Mouse (Mus musculus) embryo, embryonic 11.5 days (tissue): Measurements from ENCODE around the gene Tnr.
A peak's percentile ranks its signal among the peaks of the same experiment; 100 is the strongest.

Experiments used
- DNase-seq: peaks from one replicate; pipeline ENCODE4 v3.0.0-alpha.2; 2012; ENCODE audit warnings: low read depth, low spot score

Tnr gene

DNA sequence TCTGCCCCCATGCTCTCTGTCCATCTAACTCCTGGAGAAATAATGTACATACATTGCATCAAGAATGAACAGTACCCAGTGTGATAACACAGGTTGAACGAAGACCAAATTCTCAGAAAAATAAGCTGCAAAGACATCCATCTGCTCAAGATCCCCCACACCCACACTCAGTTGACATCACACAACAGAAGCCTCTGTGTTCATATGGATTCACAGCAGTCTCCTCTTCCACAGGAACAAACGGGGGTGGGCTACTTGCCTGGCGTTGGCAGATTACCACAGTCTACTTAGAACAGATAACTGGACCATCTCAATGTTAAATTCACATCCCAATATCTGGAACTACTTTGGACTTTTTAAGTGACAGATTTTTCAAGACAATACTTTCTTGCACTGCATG is 349.3 kb downstream of the Tnr start:
- DNase-seq, result no peak

DNA sequence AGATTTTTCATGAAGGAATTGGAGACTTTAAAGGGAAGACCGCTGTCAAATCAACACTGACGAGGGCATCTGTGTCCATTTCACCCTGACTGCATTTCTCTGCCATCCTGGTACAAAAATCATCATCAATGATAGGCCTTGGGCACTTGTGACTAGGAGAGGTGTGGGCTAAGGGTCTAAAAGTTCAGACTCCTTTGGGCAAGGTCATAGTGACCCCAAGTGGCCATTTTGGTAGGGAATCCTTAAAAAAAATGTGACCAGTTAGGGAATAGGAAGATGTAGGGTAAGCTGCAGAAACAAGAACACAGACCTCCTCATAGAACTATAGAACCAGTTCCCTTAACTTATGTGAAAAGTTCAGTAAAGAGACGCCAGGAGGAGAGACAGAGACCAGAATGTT is 355.1 kb downstream of the Tnr start:
- DNase-seq, result peak; percentile 16

DNA sequence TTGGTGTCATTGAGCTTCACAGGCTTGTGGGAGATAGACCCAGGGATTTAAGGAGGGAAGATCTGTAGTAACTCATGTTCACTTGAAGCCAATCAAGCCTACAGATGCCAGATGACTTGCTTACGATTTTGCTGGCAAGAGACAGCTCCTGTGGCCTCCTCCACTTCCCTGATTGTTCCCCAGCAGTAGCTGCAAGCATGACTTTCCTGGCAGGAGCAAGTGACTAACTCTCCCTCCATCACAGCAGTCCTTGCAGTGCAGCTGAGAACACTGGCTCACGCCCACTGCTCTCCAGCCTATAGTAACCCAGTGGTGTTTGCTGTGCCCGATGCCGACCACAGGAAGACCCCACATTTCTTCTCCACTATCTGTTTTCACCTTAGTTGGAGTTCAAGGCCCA is 356.3 kb downstream of the Tnr start:
- DNase-seq, result no peak

DNA sequence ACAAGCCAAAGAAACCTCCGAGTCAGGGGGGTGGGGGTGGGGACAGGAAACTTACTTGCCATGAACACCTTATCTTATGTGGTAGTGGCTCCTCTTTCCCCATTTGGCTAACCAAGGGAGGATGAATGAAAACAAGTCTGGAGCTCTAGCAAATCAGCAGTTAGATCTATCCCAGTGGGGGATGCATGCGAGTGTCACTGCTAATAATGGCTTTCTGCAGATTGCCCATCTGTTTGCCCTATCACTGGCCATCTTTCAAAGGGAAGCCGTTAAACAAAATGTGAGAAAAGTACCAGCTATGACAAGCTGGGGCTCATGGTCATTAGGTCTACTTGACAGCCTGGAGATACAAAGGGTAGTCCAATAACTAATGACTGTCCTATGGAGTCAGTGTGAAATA is 361.9 kb downstream of the Tnr start:
- DNase-seq, result no peak

DNA sequence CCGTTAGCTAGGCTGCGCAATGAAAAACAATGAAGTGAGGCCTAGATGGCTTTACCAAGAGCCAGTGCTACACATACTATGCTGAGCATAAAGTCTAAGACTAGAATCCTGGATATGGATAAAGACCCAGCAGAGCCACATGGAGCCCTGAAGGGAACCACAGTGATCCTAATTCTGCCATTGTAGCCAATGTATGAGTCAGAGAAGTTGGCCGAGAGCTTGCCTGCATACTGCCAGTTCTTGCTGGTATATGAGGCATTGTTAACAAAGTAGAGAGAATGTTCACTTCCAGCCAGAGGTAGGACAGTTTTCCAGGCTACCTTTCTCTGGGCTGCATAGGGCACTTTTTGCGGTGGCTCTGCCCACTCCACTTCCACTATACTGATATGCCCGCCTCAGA is 365.0 kb downstream of the Tnr start:
- DNase-seq, result no peak

DNA sequence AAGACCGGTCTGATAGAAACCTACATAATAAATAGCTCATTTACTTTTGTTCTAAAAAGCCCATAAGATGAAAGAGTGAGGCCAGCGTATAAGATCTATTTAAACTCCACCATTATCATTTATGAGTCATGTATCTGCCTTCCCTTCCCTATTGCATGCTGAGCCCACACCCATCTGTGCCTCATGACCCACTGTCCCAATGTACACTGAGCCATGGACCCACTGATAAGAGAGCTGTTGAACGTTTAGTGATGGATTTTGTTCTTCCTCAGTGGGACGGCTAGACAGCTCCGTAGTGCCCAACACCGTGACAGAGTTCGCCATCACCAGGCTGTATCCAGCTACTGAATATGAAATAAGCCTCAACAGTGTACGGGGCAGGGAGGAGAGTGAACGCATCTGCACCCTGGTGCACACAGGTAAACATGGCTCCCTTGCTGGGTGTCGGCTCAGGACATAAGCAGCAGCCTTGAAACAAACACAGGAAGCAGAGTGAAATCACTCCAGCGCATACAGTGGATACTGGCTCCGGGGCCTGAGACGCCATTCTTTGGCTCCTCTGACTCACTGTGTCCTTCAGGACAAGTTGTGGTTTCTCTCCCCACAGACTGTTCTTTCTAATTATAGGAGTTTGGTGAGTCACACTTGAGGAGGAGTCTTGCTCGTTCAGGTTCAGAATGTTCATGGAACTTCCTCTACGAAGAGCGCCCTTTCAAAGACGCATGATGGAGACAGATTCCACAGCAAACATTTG is 365.6 kb downstream of the Tnr start:
- DNase-seq, result no peak

DNA sequence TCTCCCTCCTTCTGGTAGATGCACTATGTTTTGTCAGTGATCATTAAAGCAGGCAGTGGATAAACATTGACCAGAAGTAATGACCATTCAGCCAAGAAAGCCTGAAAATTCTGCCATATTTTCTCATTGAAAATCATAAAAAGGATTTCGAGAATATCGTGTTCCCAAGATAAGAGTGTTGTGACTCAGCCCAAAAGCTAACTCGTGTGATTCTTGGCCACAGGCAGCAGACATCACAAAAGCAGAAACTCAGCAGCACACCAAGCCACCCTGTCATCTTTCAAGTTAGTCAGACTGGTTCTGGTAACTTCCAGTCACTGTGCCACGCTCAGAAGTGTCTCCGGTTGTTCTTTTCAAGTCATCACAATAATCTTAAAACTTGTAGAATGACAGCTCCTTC is 367.0 kb downstream of the Tnr start:
- no peak for DNase-seq

DNA sequence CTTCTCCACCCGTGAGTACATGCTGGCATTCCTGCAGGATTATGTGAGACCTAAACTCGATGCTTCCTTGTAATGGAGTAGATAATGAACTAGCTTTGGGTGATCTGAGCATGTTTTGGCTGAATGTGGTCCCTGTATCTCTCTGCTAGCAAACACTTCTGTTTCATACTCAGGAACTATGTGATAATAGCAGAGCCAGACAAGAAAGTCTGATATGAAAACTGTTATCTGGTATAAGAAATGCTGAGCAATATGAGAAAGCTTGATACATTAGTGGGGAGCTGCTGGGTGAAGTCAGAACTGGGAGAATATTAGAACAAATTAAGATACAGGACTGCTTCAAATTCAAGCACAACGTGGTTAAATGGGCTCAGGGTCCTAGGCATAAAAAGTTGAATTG is 371.5 kb downstream of the Tnr start:
- no peak for DNase-seq

DNA sequence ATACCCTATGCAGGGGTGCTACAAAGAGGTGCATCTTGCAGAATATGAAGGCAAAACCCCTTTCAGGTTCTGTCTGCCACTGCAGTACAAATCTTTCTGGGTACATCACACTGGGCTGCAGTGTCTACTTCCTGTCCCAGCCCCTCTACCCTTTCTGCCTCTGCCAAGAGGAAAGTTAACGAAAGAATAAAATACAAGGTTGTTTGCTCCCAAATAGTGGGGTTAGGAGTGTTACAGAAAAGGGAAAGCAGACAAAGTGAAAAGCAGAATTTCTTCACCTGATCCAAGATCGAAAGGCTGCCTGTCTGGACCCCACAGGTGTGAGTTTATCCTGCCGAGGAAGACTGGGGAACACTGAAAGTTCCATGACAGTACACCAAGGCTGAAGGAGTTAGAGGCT is 376.4 kb downstream of the Tnr start:
- no peak for DNase-seq

DNA sequence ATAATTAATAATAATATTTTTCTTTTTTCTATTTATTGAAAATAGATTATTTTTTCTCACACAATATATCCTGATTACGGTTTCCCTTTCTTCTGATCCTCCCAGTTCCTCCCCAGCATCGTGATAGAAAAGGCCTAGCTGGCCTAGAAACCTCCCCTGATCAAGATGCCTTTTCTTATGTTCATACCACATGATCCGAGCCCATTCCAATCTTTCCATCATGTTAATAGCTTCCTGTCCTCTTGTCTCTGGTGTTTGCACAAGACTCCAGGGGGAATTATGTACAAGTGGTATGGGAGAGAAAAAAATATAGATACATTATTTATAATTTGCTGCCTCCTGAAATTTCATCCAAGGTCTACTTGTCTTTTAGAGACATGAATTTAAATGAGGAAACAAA is 377.1 kb downstream of the Tnr start:
- DNase-seq, result no peak

DNA sequence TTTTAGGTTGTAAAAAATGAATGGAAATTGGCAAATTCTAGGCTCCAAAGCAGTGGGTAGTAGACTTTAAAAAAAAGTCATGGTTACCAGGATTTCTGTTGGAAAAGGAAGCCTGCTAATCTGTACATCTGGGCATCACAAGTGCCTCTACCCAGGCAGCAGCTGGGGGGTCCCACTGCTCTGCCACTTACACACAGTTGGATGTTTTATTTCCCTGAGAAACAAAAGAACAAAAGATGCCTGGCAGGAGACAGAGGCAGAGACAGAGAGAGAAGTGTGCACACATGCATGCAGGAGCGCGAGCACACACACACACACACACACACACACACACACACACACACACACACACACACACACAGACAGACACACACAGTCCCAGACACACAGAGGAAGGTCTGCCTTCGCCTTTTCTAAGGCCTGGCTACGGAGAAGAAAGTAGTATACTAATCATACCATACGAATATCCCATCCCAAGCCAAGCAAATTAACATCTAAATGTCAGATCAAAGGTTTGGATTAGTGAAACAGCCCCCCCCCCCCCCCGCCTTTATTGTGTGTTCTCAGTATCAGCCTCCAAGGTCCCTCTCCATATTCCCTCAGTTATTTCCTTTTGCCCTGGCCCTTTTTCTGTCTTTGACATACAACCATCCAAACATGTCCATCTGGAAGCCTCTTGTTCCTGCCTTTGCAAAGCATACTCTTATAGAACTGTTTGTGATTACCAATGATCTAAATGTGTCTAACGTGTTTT is 378.0 kb downstream of the Tnr start:
- DNase-seq, result no peak

DNA sequence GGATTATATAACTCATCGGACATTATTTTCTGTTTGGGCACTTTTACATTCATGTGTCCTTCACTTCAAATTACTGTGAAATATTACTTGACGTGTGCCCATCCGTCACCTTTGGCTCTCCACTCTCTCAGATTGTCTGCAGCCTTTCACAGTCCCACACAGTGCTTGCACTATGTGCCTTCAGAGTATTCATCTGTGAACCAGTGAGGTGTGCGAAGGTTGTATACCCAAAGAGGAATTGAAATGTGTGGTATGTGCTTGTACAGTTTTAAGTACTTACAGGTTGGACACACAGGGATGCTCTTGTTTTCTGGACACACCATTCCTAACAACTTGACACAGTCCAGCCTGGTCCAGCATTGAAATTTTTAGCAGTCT is 378.5 kb downstream of the Tnr start:
- no peak for DNase-seq

DNA sequence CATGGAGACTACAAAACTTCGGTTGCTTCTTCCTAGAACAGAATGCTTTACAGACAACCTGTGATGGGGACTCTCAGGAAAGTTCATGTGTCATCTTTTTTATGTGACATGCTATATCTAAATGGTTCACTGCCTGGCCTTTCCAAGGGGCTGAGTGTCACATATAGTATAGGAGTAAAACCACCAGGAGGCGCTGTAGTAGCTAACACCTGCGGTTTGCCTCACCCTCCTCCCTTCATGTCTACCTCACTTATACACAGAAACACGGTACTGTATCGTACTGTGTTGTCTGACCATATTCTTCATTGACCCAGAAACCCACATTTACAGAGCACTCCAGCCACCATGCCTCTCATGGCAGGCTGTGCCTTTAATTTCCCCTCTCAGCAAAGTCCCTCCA is 387.4 kb downstream of the Tnr start:
- DNase-seq, result peak; percentile 20

DNA sequence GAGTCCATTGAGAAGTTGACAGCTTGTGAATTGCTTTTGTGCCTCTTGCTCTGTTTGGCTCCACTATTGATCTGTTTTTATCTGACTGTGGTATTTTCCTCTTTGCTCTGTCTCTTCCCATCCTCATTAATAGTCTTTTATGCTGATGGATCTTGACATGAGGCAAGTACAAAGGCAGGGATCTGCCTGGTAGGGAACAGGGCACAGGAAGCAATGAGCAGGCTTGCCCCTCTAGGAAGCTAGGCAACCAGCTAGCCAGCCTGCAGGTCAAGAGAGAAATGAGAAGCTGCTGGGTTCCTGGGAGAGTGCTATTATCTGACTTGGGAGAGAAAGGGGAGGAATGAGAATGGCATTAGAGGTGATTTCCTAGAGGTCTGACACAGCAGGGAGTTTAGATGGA is 391.2 kb downstream of the Tnr start:
- DNase-seq, result no peak

DNA sequence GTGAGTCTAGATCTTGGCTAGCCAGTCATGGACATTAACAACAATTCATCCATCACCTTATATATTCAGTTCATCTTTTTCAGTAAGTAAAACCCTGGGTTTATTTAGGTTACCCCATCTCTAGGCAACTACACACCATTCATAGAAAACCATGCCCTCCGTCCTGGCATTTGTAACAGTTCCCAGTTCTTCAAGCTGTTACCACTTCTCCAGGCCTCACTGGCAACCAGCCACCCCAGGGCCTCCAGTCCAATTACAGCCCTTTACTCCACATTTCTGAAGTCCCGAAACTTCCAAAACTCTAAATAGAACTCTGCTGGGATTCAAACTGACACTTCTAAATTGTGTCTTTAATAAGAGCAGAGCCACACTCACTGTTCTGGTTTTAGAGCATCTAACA is 397.0 kb downstream of the Tnr start:
- DNase-seq, result no peak

DNA sequence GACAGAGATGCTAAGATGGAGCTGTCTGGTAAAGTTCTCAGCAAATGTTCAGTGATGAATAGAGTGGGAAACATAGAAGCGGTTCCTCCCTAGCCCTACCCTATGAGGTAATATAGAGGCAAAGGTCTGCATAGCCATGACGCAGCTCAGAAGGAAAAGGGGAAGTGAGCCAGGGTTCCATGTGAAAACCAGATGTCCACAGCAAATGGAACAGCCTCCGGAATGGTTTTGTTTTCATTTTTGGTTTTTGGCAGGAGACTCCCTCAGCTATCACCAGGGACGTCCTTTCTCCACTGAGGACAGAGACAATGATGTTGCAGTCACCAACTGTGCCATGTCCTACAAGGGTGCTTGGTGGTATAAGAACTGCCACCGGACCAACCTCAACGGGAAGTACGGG is 399.4 kb downstream of the Tnr start:
- DNase-seq, result no peak

DNA sequence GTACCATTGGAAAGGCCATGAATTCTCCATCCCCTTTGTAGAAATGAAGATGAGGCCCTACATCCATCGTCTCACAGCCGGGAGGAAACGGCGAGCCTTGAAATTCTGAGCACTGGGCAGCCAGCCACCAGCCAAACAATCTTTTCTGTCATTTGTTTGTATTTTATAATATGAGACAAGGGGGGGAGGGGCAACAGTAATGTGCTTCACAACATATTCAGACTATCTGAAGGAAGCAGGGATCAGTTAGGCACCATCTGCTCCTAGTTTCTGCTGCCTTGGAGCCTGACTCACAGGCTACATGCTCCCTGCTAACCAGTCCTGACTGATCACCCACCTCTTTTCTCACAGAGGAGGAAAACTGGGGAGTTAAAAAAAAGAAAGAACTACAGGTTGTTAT is 400.5 kb downstream of the Tnr start:
- no peak for DNase-seq

DNA sequence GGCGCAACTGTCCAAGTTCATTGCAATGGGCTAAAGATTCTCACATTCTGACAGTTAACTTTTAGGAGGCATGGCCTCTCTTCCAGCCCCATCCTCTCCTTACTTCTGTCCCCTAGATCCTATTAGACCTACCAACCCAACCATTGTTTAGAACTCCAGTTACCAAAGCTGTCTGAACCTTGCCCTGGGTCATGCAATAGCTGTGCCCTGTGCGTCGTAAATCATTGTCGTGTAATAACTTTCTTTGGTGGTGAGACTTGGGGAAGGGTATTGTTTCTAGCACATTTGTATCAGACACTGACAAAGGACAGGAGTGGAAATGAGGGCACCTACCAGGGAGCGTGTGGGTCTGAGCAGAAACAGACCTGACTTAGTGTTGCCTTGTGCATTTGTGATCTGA is 401.1 kb downstream of the Tnr start:
- no peak for DNase-seq

DNA sequence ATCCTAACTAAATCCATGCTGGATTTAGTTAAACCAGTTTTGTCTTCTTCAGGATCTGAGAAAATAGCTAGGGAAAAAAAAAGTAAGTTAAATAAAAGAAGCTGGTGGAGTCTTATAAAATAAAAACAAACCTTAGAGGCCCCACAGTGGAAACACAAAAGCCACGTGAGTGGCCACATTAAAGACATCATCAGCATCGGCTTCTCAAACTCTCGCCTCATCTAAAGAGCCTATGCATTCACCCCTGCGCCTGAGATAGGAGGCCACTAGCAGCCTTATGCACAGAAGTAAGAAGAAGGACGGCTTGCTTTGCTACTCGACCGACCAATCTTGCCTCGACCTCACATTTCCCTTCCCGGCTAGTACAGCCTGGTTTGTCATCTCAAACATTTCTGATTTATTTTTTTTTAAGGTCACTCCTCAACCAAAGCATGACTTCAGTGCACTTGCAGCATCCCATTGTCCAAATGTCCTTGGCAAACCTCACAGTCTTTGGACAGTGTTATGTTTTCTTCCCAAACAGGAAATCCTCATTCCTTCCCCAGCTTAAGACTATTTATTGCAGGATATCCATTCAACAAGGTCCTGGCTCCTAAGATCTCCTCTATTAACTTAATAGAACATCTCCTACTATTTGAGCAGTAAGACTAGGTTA is 405.2 kb downstream of the Tnr start:
- DNase-seq, result no peak

DNA sequence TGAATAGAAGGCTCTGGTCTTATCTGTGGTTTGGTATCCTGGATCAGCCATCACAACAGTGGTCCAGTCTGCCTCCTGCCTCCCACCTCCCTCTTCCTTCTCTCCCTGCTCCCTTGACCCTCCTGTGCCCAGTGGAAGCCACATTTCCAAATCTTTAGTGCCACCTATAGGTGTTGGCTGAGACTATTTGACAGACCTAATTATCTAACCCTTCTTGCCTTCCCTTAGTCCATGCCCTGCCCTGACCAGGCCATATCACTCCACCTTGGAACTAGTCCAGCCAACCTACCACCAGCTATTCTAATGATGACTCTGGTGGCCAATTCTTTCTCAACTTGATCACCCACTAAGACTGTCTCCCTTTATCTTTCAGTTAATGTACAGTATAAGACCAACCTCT is 408.5 kb downstream of the Tnr start:
- DNase-seq, result no peak

DNA sequence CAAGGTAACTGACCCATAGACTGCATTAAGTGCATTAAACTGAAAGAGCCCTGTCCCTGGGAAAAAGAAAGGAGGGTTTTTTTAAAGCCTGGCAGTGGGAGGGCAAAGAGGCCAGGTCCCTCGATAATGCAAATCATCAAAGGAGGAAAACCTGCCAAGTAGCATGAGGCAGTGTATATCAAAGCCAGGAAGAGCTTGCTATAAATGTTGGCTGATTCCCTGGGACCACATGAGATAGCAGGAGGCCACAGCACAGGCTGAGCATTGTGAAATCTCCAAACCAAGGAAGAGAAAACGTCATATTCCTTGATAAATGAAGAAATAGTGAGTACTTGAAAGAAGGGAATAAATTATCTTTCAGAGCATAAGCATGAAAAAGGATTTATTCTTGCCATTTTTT is 409.0 kb downstream of the Tnr start:
- DNase-seq, result no peak

DNA sequence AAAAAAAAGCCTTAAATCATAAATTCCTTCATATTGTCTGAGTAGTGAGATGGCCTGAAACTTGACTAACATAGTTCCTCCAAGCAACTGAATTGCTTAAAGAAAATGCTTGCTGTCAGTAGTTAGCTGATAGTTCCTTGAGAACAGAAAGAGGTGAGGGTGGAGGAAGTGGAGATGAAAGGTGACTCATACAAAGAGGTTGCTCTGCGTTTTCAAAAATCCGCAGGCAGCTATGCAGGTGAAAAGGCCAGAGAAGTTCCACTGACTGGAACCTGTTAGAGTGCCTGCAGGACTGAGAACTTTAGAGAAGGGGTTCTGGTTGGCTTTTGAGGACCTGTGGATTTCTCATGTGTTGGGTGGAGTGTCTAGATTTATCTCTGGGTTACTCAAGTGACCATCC is 414.9 kb downstream of the Tnr start:
- DNase-seq, result no peak

DNA sequence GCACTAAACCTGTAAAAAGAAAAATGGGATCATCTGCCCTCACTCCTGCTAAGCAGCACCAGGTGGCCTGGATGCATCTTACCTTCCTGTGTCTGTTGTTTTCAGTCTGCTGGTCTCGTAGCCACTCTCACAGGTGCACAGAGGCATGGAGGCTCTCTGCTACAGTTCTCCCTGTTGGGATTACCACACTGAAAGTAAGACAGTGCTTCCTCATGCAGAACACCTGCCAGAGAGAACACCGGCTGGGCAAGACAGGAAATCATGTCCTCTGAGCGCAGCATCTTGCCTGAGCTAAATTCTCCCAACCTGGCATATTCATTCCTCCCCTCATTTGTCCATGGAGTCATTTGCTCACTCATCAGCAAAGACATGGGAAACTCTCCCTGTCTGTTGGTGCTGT is 415.8 kb downstream of the Tnr start:
- no peak for DNase-seq
